Mouse (Mus musculus): ENCODE results near the gene Naxd. TPM values are rescaled to one million over a fixed set of nuclear protein-coding genes. Genes with fewer than 3 reads are reported as not detected.

The Naxd gene
- total and polyA plus RNA-seq, 2 experiments from 2014 or later: 66.3 to 71.6 TPM

DNA sequence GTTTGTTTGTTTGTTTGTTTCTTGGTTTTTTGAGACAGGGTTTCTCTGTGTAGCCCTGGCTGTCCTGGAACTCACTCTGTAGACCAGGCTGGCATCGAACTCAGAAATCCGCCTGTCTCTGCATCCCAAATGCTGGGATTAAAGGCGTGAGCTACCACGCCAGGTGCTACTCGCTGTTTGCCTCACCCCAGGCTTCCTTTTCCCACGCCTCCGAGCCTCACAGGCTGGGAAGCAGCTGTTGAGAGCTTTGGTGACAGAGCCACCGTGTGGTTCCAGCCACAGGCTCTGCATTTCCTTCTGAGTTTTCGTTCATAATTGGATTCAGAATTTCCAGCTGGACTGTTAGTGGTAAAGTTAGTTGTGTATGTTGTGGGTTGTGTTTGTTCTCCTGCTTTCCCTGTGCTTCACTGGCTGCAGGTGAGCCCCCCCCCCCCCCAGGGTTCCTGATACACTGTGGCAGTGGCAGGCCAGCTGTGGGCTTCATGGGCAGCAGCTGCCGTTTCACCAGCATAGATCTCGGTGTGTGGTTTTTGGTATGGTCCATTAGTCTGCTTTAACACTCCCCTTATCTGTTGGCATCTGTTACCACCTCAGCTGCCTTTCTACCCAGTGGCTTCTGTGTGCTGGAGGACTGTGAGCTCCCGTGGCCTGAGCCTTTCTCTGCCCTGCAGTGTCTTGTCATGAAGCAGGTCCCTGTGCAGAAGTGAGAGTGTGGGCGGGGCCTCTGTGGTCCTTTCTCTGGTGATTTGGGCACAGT lies 6.3 kb downstream of the Naxd start:
- no peak for ATAC-seq (ENCODE audit: insufficient read depth, low read depth)
- DNase-seq (ENCODE audit: low spot score): no peak
- H3K4me3 ChIP-seq (ENCODE audit: low read depth, low read length): no peak overlapping the region
- no peak overlapping the region for H3K4me2 ChIP-seq (ENCODE audit: low read depth, low read length)
- no peaks in the 10 kb centered on the region for H3K9me3 ChIP-seq (replicated peaks; ENCODE audit: control insufficient read depth, low read length)
- H3K27me3 ChIP-seq (ENCODE audit: control insufficient read depth, insufficient read depth, low read length): no peaks in the 10 kb centered on the region
- H3K27ac ChIP-seq (ENCODE audit: low read depth): no peak overlapping the region
- TF ChIP-seq CTCF (IDR thresholded peaks at IDR 0.05; ENCODE audit: low read depth) (no peak), EP300 (IDR thresholded peaks at IDR 0.05; ENCODE audit: low read depth) (no peak)
- 0 out of 2 replicates have a peak, but pooled peaks cover under 1% of the 10 kb centered on the region for H3K4me1 ChIP-seq (ENCODE audit: control insufficient read depth, insufficient read depth)
- H3K36me3 ChIP-seq (replicated peaks; ENCODE audit: control insufficient read depth, insufficient read depth, low read length): peaks cover 53% of the 10 kb centered on the region
- 83% methylated on average over 13 of the region's 13 CpGs for WGBS
- no peak overlapping the region for H3K9ac ChIP-seq (replicated peaks; ENCODE audit: low read depth, low read length)

- Histone ChIP-seq H3K9me3 (replicated peaks; ENCODE audit: control insufficient read depth, low read length) (no peaks in the 10 kb centered on the region), H3K9ac (replicated peaks; ENCODE audit: low read depth, low read length) (no peak overlapping the region), H3K4me2 (ENCODE audit: low read depth, low read length) (no peak overlapping the region), H3K27me3 (ENCODE audit: control insufficient read depth, insufficient read depth, low read length) (no peaks in the 10 kb centered on the region), H3K4me3 (ENCODE audit: low read depth, low read length) (no peak overlapping the region), H3K27ac (ENCODE audit: low read depth) (no peak overlapping the region), H3K4me1 (ENCODE audit: control insufficient read depth, insufficient read depth) (no peaks in the 10 kb centered on the region), H3K36me3 (replicated peaks; ENCODE audit: control insufficient read depth, insufficient read depth, low read length) (peaks cover 75% of the 10 kb centered on the region)
- no peak for ATAC-seq (ENCODE audit: insufficient read depth, low read depth)
- DNase-seq (ENCODE audit: low spot score): no peak
- TF ChIP-seq EP300 (IDR thresholded peaks at IDR 0.05; ENCODE audit: low read depth) (no peak), CTCF (IDR thresholded peaks at IDR 0.05; ENCODE audit: low read depth) (0 out of 2 replicates have a peak, but pooled peaks have one; percentile 1)
- 81% methylated on average over 14 of the region's 14 CpGs for WGBS
Observed at GRCm38 (mm10) chr8:11506074-11506473, 8.8 kb downstream of the Naxd start.

DNA sequence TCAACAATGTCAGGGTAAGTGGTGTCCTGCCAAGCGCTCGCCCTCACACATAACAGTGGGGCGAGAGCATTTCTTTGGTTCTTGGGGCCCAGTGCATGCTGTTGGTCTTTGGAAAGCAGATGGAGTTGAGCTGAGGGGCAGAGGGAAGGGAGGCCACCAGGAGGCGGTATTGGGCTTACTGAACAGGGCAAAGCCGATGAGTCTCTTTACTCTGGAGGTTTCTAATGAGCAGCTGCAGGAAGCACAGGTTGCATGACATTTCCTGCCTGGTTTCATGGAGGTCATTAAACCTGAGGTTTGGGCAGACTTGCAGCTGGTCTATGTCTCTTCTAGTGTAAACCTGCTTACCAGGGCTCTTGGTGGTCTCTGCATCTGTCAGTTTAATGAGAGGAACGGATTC lies 9.5 kb downstream of the Naxd start:
- no peak overlapping the region for H3K9ac ChIP-seq (replicated peaks; ENCODE audit: low read depth, low read length)
- ATAC-seq (ENCODE audit: insufficient read depth, low read depth): peak; percentile 45; the same call in 1 of the 2 replicates
- H3K9me3 ChIP-seq (replicated peaks; ENCODE audit: control insufficient read depth, low read length): no peaks in the 10 kb centered on the region
- peaks cover 83% of the 10 kb centered on the region for H3K36me3 ChIP-seq (replicated peaks; ENCODE audit: control insufficient read depth, insufficient read depth, low read length)
- no peak overlapping the region for H3K27ac ChIP-seq (ENCODE audit: low read depth)
- TF ChIP-seq CTCF (IDR thresholded peaks at IDR 0.05; ENCODE audit: low read depth) (peak; percentile 74), EP300 (IDR thresholded peaks at IDR 0.05; ENCODE audit: low read depth) (no peak)
- H3K4me1 ChIP-seq (ENCODE audit: control insufficient read depth, insufficient read depth): no peaks in the 10 kb centered on the region
- no peak overlapping the region for H3K4me2 ChIP-seq (ENCODE audit: low read depth, low read length)
- 72% methylated on average over 6 of the region's 6 CpGs for WGBS
- DNase-seq (ENCODE audit: low spot score): peak; percentile 66
- H3K4me3 ChIP-seq (ENCODE audit: low read depth, low read length): no peak overlapping the region
- no peaks in the 10 kb centered on the region for H3K27me3 ChIP-seq (ENCODE audit: control insufficient read depth, insufficient read depth, low read length)

DNA sequence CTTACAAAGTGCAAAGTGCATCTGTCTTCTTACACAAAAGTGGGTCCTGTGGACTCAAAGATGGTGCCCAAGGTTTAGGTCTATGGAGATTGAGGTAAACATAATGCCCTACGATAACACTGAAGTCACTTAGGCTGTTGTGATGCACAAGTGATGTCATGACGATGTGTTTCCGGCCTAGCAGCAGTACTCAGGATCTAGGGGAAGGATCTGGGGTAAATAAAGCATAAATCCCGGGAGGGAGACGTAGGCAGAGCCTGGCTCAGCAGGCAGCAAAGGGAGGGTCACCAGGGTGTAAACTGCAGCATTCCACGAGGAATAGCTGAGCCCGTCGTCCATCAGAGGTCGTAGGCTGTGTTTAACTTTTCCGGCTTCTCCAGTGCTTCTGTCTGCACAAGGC lies 11.6 kb downstream of the Naxd start:
- no peak overlapping the region for H3K9ac ChIP-seq (replicated peaks; ENCODE audit: low read depth, low read length)
- no peak for DNase-seq (ENCODE audit: low spot score)
- no peak overlapping the region for H3K4me3 ChIP-seq (ENCODE audit: low read depth, low read length)
- H3K27me3 ChIP-seq (ENCODE audit: control insufficient read depth, insufficient read depth, low read length): no peaks in the 10 kb centered on the region
- no peaks in the 10 kb centered on the region for H3K9me3 ChIP-seq (replicated peaks; ENCODE audit: control insufficient read depth, low read length)
- no peak for TF ChIP-seq CTCF (IDR thresholded peaks at IDR 0.05; ENCODE audit: low read depth)
- TF ChIP-seq EP300 (IDR thresholded peaks at IDR 0.05; ENCODE audit: low read depth): no peak
- no peak for ATAC-seq (ENCODE audit: insufficient read depth, low read depth)
- no peak overlapping the region for H3K27ac ChIP-seq (ENCODE audit: low read depth)
- H3K4me1 ChIP-seq (ENCODE audit: control insufficient read depth, insufficient read depth): no peaks in the 10 kb centered on the region
- 88% methylated on average over 10 of the region's 10 CpGs for WGBS
- peaks cover 89% of the 10 kb centered on the region for H3K36me3 ChIP-seq (replicated peaks; ENCODE audit: control insufficient read depth, insufficient read depth, low read length)
- no peak overlapping the region for H3K4me2 ChIP-seq (ENCODE audit: low read depth, low read length)

DNA sequence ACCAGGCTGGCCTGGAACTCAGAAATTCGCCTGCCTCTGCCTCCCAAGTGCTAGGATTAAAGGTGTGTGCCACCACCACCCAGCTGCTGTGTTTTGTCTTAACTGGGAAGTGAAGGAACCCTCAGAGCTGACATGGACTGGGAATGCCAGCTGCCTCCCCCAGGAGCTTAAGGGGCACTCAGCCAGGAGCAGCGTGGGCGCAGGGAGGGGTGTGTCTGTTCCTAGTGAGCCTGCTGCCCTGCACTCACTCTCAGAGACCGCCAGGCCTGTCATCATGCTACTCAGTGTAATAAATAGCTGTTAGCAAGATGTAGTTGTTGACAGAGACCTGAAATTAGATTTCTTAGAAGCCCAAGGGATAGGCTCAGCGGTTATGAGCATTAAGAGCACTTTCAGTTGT lies 13.7 kb downstream of the Naxd start:
- no peaks in the 10 kb centered on the region for H3K27me3 ChIP-seq (ENCODE audit: control insufficient read depth, insufficient read depth, low read length)
- peaks cover 78% of the 10 kb centered on the region for H3K36me3 ChIP-seq (replicated peaks; ENCODE audit: control insufficient read depth, insufficient read depth, low read length)
- TF ChIP-seq EP300 (IDR thresholded peaks at IDR 0.05; ENCODE audit: low read depth) (no peak), CTCF (IDR thresholded peaks at IDR 0.05; ENCODE audit: low read depth) (no peak)
- H3K27ac ChIP-seq (ENCODE audit: low read depth): no peak overlapping the region
- no peak overlapping the region for H3K4me2 ChIP-seq (ENCODE audit: low read depth, low read length)
- no peaks in the 10 kb centered on the region for H3K4me1 ChIP-seq (ENCODE audit: control insufficient read depth, insufficient read depth)
- H3K9me3 ChIP-seq (replicated peaks; ENCODE audit: control insufficient read depth, low read length): no peaks in the 10 kb centered on the region
- H3K4me3 ChIP-seq (ENCODE audit: low read depth, low read length): no peak overlapping the region
- DNase-seq (ENCODE audit: low spot score) (peak; percentile 25), ATAC-seq (ENCODE audit: insufficient read depth, low read depth) (peak; percentile 73)
- 44% methylated on average over 5 of the region's 5 CpGs for WGBS
- no peak overlapping the region for H3K9ac ChIP-seq (replicated peaks; ENCODE audit: low read depth, low read length)

GRCm38 (mm10) chr8:11512711-11513110 lies 15.4 kb downstream of the Naxd start:
- ATAC-seq (ENCODE audit: insufficient read depth, low read depth) (no peak), DNase-seq (ENCODE audit: low spot score) (no peak)
- H3K4me3 ChIP-seq (ENCODE audit: low read depth, low read length): no peak overlapping the region
- H3K27me3 ChIP-seq (ENCODE audit: control insufficient read depth, insufficient read depth, low read length): no peaks in the 10 kb centered on the region
- no peaks in the 10 kb centered on the region for H3K9me3 ChIP-seq (replicated peaks; ENCODE audit: control insufficient read depth, low read length)
- 76% methylated on average over 9 of the region's 9 CpGs for WGBS
- H3K4me1 ChIP-seq (ENCODE audit: control insufficient read depth, insufficient read depth): no peaks in the 10 kb centered on the region
- no peak overlapping the region for H3K27ac ChIP-seq (ENCODE audit: low read depth)
- H3K4me2 ChIP-seq (ENCODE audit: low read depth, low read length): no peak overlapping the region
- H3K9ac ChIP-seq (replicated peaks; ENCODE audit: low read depth, low read length): no peak overlapping the region
- peaks cover 77% of the 10 kb centered on the region for H3K36me3 ChIP-seq (replicated peaks; ENCODE audit: control insufficient read depth, insufficient read depth, low read length)
- TF ChIP-seq EP300 (IDR thresholded peaks at IDR 0.05; ENCODE audit: low read depth): no peak
- TF ChIP-seq CTCF (IDR thresholded peaks at IDR 0.05; ENCODE audit: low read depth): no peak

All from heart, postnatal 0 days (tissue).